Mouse (Mus musculus) left cerebral cortex, adult 2 months (tissue): ENCODE results near the gene Umad1. TPM values are rescaled to one million over a fixed set of nuclear protein-coding genes. Genes with fewer than 3 reads are reported as not detected.

Source experiments
- DNase-seq, 2 experiments: peaks; one replicate each; pipeline ENCODE4 v3.0.0; 2021 to 2022; ENCODE audit warnings: low spot score in 2 of 2, mixed read lengths in 1 of 2; ENCODE audit errors: extremely low spot score in 1 of 2
- H3K27ac ChIP-seq: fragments of 200-600 bp; 2 replicates; pipeline ENCODE4 v1.8.1; 2022
- H3K4me3 ChIP-seq: fragments of 200-600 bp; 2 replicates; pipeline ENCODE4 v1.8.1; 2022
- CTCF ChIP-seq: fragments of 200-600 bp; IDR thresholded peaks from 2 replicates; pipeline ENCODE4 v1.8.1; 2022; ENCODE audit warnings: antibody characterized with exemption, mild to moderate bottlenecking, moderate library complexity
- intact Hi-C: fragments of 180-260 bp; cut with DNase I; formaldehyde crosslinking; loops from one replicate; pipeline ENCODE4 v1.15.1; 2025
- total RNA-seq, 2 experiments: library from RNA; stranded (reverse); gene quantifications; 2 replicates each; pipeline ENCODE4 v1.2.3; 2021

Umad1 gene
- total RNA-seq, 2 experiments from 2014 or later = 43.1 to 48.7 TPM

- no peak for DNase-seq
- intact Hi-C loops = no loop called here
- TF ChIP-seq CTCF = no peak
- Histone ChIP-seq H3K27ac (no peak overlapping the region), H3K4me3 (no peak overlapping the region)
Measured at GRCm38 (mm10) chr6:8374712-8375111, 115.6 kb downstream of the Umad1 start.

- no peak overlapping the region for H3K4me3 ChIP-seq
- H3K27ac ChIP-seq = no peak overlapping the region
- DNase-seq = no peak
- intact Hi-C loops = no loop called here
- TF ChIP-seq CTCF = no peak
Measured at GRCm38 (mm10) chr6:8376351-8376750, 117.3 kb downstream of the Umad1 start.

DNA sequence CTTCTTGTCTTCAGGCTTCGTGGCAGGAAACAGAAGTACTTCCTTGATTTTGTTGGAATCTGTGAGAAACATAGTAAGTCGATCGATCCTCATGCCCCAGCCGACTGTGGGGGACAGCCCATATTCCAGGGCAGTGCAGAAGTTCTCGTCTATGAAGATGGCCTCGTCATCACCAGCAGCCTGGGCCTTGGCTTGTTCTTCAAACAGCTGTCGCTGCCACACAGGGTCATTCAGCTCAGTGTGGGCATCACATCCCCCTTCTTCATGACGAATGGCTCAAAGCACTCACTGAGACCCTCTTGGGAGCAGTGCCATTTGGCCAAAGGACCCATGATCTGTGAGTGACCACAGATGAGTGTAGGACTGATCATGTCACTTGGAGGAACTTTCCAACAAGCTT, 118.6 kb downstream of the Umad1 start:
- no peak for TF ChIP-seq CTCF
- no peak for DNase-seq
- no peak overlapping the region for H3K27ac ChIP-seq
- H3K4me3 ChIP-seq = no peak overlapping the region
- intact Hi-C loops = no loop called here

- intact Hi-C loops = no loop called here
- no peak for DNase-seq
- no peak overlapping the region for H3K27ac ChIP-seq
- no peak overlapping the region for H3K4me3 ChIP-seq
- TF ChIP-seq CTCF = no peak
Measured at GRCm38 (mm10) chr6:8389307-8389706, 130.2 kb downstream of the Umad1 start.

DNA sequence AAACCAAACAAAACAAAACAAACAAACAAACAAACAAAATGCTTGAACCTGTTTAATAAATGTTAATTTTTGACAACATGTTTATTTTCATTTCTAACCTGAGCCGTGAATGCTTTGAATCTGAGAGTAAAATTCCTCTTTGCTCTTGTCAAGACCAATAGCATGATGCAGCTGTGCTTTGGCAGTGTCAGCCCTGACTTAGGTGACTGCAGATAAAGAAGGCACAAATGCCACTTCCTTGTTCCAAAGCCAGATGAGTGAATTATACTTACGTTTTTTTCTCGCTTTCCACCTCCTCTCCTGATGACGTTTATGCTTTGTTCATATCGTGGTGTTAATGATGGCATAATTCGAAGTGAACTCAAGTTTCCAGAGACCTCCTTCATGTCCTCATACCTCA, 131.2 kb downstream of the Umad1 start:
- TF ChIP-seq CTCF = no peak
- intact Hi-C loops = no loop called here
- DNase-seq = no peak
- H3K27ac ChIP-seq = no peak overlapping the region
- H3K4me3 ChIP-seq = no peak overlapping the region

DNA sequence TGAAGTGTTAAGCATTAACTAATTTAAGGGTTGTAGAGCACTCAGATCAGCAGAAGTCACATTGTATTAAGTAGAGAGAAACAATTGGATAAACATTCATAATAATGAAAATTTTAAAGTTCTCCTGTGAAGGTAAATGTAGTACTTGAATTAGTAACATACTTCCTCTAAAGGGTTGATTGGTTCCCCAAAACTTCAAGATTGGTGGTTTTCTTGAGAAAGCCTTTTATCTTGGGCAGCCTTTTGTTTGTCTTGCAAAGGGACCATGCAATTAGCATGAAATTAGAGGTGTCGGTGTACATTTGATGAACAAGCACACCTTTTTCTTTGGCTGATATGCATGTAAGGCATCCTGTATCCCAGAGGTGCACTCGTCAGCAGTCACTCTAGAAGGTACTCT, 131.8 kb downstream of the Umad1 start:
- intact Hi-C loops = no loop called here
- Histone ChIP-seq H3K4me3 (no peak overlapping the region), H3K27ac (no peak overlapping the region)
- no peak for DNase-seq
- no peak for TF ChIP-seq CTCF

GRCm38 (mm10) chr6:8393029-8393428, 133.9 kb downstream of the Umad1 start:
- intact Hi-C loops = no loop called here
- no peak for TF ChIP-seq CTCF
- no peak overlapping the region for H3K4me3 ChIP-seq
- no peak for DNase-seq
- no peak overlapping the region for H3K27ac ChIP-seq

DNA sequence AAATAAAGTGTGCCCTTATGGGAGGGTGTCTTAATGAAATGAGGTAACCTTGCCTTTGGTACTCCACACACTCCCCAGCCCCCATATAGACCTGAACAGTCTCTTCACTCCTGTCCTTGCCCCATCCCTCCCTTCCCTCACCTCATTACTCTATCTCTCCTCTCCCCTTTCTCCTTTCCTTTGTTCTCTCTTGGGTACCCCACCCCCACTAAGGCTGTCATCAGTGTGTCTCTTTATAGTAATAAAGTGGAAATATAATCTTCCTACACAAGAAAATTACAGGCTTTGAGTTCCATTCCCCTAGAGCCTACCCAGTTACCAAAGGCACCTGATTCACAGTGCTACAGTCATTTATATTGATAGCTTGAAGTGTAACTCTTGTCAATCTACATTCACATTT, 135.0 kb downstream of the Umad1 start:
- Histone ChIP-seq H3K4me3 (no peak overlapping the region), H3K27ac (no peak overlapping the region)
- intact Hi-C loops = no loop called here
- no peak for DNase-seq
- no peak for TF ChIP-seq CTCF

- no peak overlapping the region for H3K4me3 ChIP-seq
- DNase-seq = no peak
- no peak for TF ChIP-seq CTCF
- no peak overlapping the region for H3K27ac ChIP-seq
- intact Hi-C loops = no loop called here
Measured at GRCm38 (mm10) chr6:8395061-8395460, 136.0 kb downstream of the Umad1 start.

- intact Hi-C loops = no loop called here
- TF ChIP-seq CTCF = no peak
- no peak overlapping the region for H3K4me3 ChIP-seq
- H3K27ac ChIP-seq = no peak overlapping the region
- no peak for DNase-seq
Measured at GRCm38 (mm10) chr6:8397252-8397651, 138.2 kb downstream of the Umad1 start.

GRCm38 (mm10) chr6:8399710-8400109, 140.6 kb downstream of the Umad1 start:
- Histone ChIP-seq H3K27ac (no peak overlapping the region), H3K4me3 (no peak overlapping the region)
- intact Hi-C loops = no loop called here
- no peak for DNase-seq
- no peak for TF ChIP-seq CTCF

- peak overlapping the region; percentile 24 for H3K27ac ChIP-seq
Measured at GRCm38 (mm10) chr6:8403127-8403526, 144.0 kb downstream of the Umad1 start.

DNA sequence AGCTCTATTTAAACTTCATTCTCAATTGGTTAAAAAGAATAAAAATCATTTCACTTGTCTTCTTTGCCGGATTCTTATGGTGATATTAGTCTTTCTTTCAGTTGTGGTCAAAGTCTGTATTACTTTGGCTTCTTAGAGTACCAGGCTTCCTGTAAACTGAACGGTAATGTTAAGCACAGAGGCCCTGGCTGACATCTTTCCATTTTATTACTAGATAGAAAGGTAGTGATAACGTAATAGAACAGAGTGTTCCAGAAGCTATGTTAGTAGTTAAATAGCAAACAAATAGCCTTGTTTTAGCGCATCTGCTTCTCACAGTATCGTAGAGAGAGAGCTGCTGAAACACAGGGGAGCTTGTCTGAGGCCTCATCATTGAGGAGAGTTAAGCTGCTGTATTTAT, 146.8 kb downstream of the Umad1 start:
- intact Hi-C loops = no loop called here
- H3K27ac ChIP-seq = no peak overlapping the region
- TF ChIP-seq CTCF = no peak
- H3K4me3 ChIP-seq = no peak overlapping the region
- DNase-seq = no peak

More at GRCm38 (mm10) chr6:8403127-8403526, 144.0 kb downstream of the Umad1 start:
- no peak overlapping the region for H3K4me3 ChIP-seq
- no peak for TF ChIP-seq CTCF
- intact Hi-C loops = no loop called here
- no peak for DNase-seq

GRCm38 (mm10) chr6:8408332-8408731, 149.2 kb downstream of the Umad1 start:
- Histone ChIP-seq H3K4me3 (no peak overlapping the region), H3K27ac (no peak overlapping the region)
- no peak for TF ChIP-seq CTCF
- intact Hi-C loops = no loop called here
- no peak for DNase-seq
